Mouse (Mus musculus) brain, embryonic 18.5 days (tissue): Measurements from ENCODE around the gene Paics.
"Not testable (repeated sequence)": the region's sequence is repeated elsewhere in the genome, so short reads cannot be mapped to it uniquely, and the experiment has no call there.

Experiments
- DNase-seq: peaks from one replicate; pipeline ENCODE4 v3.0.0-alpha.2; 2012; ENCODE audit warnings: low read depth, low spot score

Paics gene

DNA sequence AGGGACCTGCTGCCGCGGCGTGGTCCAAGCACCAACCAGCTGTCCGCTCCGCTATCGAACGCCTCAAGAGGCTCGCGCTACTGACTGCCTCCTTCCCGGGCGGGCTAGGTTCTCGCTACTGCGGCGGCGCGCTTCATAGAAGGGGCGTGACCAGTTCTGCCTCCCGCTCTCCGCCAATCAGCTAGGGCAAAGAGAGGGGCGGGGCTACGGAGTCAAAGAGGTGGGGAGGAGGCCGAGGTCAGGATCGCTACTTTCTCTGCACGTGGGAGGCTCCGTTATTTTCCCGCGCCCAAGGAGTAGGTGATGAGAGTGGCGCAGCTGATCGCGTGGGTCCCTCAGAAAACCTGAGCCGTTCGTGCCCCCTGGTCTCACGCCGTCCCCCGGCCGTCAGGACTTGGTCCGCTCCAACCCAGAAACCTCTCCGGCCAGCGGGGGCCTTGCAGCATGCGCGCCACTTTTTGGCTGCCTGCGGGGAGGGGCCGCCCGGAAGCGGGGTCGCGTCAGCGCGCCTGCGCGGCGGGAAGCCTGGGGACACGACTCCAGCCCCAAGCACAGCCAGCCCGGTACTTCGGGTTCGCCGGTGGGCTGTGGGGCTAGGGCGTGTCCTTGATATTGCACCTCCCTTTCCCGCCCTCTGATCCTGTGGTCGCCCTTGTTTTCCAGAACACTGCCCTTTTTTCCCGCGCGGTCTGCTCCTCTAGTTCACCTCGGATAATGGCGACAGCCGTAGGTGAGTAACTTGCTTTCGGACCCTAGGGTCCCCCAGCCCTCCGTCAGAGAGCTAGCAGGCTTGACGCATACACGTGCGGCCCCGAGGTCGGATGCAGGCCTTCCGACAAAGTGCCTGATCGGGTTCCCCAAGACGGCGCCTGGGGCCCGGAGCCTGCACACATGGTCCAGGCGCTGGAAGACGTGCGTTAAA, at the start of gene Paics, which contains the start of gene Ppat:
Gene Paics, plus strand, starts transcription at position 202 of the 922 bp plus-strand sequence.
Gene Ppat, minus strand, starts transcription at position 473 of the 922 bp plus-strand sequence.
- peak; percentile 95 for DNase-seq

DNA sequence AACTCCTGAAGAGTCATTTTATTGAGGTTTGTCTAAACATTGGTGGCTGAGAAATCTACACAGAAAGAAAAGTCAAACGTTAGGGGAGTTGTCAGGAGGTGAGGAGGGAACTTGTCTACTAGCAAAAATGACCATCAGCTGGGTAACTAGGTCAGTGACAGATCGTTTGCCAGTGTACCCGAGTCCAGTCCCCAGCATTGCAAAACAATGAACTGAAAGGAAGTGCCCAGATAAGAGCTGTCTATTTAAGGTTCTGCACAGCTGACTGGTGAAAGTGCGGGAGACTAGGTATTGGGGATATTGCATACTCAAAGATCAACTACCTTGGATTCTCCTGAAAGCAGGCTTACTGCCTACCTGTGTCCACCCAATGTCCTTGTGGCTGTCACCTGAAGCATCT, 49.0 kb upstream of the Paics start:
- no peak for DNase-seq

DNA sequence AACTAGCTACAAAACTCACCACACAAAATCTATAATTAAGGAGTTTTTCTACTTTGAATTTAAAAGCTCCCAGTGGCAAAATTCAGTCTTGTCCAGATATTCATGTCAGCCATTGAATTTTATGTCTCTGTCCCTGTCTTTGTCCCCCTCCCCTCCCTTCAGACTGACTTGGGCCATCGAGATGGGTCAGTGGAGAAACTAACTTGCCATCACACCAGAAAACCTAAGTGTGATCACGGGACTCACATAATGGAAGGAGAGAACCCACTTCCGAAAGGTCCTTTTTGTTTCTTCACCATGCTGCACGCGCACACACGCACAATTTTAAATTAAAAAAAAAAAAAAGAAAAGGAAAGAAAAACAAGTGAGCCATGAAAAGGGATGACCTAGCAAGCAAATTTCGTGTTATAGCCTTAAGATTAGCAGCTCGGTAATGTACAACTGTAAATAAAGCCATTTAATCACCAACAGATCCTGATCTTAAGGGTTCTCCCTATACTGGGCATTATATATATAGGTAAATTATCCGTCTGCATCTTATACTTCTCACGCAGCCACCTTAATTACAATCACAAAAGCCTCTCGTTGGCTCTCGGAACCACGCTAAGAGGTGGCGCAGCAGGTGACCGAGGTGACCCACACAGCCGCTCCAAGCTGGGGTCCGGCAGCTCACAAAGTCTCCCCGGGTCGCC, 46.2 kb upstream of the Paics start:
- no peak for DNase-seq

DNA sequence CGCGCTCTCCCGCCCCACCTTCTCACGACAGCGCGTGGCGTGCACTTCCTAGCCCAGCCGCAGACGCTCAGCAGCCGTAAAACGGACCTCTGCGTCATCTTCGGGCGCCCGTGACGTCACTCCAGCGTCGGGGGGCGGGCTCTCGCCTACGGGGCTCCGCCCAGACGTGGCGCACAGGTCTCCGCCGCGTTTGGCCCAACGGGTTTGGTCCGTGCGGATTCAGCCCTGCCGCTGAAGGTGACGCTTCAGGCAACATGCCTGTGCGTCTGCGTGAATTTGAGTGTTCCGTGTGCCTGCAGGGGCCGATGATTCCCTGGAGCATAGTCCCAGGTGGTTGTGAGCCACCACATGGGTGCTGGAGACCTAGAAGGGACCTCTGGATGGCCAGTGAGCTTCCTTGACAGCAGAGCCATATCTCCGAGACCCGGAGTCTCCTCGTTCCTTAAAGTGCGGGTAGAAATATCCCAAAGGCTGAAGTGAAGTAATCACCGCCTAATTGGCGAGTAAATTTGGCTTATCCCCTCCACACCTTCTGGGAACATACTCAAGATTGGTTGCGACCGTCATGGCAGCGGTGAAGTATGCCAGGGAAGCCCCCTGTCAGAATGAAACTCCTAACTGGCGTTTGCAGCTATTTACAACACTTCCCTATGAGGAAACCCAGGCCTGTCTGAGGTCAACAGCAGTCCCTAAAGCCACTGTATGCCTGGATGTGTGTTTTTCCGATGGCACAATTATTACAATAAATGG, 45.5 kb upstream of the Paics start, which contains the start of gene Aasdh:
Gene Aasdh, minus strand, starts transcription at position 110 of the 750 bp plus-strand sequence.
- DNase-seq, result peak; percentile 81

DNA sequence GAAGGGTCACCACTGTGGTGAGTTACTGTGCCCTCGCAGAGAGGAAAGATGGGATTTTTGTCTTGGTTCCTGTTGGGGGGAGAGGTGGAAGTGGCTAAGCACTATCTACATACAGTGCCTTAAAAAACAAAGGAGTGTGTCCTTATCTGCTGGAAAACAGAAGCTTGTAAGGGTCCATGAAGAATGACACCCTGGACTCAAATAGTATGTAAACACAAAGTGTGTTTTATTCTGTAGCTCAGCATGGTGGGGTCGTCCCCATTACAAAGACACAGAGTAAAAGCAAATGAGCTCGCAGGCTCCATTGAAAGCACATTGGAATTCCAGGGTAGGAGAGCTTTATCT, 45.0 kb upstream of the Paics start:
- no peak for DNase-seq

DNA sequence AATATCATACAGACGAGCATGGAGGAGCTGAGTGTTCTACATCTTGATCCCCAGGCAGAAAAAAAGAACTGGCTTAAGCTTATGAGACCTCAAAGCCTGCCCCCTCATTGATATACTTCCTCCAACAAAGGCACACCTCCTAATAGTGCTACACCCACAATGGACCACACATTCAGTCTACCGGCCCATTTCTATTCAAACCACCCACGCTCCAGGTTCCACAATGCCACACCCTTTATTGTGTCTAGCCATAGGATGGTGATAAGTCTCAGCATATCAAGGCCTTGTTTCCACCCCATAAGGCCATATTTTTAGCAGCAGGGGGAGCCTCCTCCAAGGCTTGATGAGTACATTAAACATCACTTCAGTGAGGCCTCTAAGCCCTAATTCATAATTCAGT, 40.3 kb upstream of the Paics start:
- DNase-seq, result no peak

DNA sequence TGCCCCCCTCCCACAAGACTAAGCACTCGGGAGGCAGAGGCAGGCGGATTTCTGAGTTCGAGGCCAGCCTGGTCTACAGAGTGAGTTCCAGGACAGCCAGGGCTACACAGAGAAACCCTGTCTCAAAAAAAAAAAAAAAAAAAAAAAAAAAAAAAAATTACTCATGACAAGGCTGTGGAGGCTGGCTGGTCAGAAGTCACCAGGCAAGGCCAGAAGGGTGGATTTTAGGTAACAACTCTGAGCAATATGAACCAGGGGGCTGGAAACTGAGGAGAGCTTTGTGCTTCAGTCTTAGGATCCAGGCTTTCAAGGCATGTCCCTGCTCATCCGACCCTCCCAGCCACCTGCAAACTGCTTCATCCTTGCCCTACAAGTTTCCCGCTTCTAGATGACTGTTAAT, 38.6 kb upstream of the Paics start:
- not testable (repeated sequence) for DNase-seq

DNA sequence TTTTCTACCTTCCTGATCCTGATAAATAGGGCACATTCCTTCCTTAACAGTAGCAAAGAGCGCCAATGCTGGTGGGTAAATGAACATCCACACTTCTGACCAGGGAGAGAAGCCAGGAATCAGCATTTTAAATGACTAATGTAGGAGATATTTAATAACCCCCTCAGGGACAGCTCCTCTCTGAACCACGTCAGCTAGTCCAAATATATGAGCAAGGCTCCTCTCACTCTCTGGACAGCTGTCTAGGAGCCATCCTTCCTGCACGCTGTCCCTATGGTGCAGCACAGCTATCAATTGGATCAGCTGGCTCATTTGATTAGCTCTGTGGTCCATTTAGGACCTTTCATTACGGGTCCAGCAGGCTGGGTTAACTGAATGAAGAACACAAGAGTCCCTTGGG, 28.3 kb upstream of the Paics start:
- DNase-seq, result no peak

DNA sequence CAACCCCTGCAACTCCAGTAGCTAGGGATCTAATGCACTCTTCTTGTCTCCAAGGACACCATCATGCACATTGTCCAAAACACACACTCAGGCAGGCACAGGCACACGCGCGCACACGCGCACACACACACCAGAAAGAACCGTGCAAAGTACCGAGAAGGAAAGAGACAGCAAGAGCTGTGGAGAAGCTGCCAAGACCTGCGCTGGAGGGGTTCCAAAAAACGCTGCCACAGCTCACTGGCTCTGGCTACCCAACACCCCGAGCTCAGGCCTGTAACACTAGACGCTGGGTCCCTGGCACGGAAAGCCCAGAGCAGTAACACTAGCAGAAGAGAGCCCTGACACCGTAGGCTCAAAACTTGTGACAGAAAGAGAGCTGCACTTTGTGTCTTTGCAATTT, 27.7 kb upstream of the Paics start:
- no peak for DNase-seq

DNA sequence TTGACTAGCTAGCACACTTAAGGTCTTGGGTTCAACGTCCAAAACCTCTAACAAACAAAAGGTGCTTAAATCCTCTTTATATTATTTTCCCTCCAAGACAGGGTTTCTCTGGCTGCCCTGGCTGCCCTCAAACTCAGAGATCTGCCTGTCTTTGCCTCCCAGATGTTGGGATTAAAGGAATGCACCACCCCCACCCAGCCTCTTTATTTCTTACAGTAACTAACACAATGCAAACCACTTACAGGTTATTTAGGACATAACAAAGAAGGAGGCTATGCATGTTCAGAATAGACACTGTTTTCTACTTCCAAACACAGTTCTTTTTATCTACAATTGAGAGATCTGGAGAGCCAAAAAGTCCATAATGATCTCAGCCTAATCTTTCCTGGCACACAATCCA, 26.8 kb upstream of the Paics start:
- DNase-seq, result no peak

DNA sequence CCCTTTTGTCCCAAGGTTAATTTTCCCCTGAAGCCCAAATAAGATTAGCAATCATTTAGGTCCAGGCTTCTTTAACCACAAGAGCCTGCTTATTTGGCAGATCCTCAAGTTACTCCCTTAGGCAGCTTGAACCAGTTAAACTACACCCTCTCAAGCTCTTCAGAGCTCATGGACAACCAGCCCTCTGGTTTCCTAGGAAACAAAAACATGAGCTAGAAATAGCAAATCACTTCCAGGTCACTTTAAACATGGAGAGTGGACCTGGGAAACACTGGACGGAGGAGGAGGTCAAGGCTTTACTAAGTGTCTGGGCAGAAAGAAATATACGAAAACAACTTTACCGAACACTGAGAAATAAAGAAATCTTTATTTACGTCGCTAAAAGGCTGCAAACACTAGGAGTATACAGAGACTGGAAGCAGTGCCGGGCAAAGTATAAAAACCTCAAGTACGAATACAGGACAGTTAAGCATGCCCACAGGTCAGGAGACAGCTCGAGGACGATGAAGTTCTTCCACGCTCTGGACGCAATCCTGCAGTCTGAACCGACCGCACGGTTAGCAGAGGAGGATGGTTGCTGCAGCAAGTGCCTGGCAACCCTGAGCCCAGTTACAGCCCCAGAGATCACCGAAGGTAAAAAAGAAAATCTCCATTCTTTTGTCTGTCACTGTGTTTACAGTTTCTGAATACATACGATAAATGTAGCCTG, 22.8 kb upstream of the Paics start:
- no peak for DNase-seq

DNA sequence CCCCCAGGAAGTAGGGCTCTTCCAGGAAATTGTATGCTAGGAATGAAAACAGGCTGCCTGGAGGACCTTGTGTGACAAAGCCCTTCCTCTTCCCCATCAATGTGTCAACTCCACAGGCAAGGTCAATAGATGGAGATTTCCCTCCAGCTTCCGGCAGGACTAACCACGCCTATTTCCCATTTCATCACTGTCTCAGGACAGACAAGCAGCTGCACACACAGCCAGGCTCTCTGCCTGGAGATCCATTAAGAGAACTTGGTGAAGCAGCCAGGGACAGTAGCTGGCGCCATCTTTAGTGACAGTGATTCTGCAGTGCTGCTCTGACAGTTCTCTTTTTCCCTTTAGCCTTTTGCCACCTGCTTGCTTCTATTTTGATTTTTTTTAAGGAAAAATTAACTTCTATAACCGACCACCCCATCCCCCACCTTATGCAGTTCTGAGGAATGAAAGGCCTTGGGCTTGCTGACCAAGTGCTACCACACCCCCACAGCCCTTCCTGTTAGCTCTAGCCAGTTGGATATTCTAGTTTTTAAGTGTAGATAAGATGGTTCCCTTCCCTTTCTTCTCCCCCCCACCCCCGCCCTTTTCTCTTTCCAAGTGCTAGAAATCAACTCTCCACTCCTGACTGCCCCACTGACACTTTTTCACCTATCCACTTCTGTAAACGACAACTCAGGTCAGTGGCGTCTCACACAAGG, 21.8 kb upstream of the Paics start:
- DNase-seq, result no peak

DNA sequence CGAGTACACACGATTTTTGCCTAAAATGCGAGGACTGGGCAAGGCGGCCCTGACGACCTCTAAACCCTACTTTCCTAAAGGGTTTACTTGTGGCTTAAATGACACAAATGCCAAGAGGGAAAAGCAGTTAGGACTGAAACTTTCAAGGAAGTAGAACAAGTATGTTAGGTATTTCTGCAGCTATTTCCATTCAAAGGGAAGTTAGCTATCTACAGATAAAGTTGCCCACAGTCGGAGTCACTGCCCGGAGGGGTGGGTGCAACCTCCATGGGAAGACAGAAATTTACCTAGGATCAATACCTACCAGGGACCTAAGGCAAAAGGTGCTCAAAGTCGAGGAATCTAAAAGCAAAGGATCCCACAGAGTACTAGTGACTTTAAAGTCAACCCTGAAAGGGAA, 11.4 kb upstream of the Paics start:
- DNase-seq, result no peak

DNA sequence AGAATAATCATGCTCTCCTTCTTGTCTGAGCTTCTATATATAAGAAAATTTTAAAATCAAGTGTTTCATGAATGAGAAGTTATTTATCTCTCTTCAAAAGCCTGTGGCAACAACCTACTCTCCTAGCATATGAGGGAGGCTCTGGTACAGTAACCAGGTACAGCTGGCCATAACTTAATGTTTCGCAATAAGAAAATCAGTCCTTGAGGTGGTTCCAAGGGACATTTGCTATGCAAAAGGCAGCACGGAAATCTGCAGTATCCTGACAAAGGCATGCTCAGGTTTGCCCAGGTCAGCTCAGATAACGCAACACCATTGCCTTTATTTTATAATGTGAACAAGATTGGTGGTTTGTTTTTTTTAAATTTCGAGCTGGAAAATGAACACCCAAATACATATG, 9.1 kb upstream of the Paics start:
- DNase-seq, result no peak

DNA sequence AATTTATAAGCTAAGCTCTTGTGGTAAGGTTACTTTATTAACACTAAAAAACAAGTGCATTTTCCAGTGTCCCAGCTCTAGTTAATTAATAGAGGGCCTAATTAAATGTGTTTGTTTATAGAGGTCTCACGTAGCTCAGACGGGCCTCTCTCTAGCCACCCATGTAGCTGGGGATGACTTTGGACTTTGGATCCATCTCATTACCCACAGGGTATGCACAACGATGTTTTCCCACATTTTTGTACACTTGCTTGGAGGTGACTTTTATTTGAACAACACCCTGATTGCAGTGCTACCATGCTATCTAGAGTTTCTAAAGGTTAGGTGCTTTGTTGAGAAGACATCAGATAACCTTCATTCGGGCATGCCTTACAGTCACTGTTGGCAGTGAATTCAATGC, 8.6 kb upstream of the Paics start:
- DNase-seq, result no peak

DNA sequence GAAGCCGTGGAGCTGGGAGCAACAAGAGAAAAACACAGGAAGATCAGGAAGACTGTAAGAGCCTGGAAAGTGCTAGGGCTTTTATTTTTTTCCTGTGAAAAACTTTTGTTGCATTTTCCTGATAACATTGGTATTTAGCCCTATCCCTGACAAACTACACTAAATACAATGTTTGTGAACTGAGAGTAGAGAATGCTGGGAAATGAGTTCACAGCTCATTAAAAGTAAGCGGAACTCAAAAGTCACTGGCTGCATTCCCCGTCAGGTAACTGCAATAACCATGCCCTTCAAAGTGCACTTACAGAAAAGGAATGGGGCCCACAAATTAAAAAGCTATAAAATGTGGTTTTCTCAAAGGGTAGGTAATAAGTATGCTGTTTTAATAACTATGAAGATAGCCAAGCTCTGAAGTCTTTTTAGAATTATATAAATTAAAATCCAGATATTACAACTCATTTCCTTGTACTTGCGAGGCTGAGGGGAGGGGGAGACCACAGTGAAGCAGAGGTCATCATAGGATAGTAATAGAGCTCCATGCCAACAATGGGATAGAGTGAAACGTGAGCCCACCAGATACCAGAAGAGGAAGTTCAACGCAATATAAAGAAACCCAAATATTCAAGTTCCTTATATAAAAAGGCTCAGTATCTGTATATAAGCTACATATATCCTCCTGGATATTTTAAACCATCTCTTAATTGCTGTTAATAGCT, 6.0 kb upstream of the Paics start:
- DNase-seq, result no peak

DNA sequence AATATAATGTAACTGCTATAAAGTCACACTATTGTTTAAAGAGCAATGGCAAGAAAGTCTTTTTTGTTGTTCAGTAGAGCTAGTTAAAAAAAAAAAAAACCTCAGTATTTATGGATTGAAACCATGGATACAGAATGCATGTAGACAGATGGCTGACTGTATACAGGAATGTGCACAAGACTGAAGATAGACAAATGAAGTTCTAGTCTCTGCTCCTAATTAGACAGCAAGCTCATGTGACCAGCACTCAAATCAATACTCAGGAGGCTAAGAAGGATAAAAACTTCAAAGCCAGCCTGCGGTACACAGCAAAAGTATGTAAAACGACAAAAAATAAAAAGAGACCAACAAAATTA, 5.5 kb upstream of the Paics start:
- DNase-seq, result no peak

DNA sequence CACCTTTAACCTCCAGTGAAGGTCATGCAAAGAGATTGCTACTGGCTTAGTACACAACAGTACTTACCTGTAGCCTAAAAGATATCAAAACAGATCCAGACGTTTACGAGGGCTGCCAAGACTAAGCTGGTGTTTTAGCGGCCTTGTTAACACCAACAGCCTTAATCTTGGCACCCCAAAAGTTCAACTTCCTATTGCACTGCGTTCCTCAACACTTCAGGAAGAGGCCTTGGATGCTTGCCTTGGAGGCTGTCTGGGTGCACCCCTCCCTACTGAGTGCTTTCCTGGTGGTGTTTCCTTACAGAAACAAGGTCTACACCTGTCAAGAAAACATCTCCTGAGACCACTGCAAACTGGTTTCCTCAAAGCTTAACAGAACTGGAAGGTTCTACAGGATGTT, 4.0 kb upstream of the Paics start:
- no peak for DNase-seq

DNA sequence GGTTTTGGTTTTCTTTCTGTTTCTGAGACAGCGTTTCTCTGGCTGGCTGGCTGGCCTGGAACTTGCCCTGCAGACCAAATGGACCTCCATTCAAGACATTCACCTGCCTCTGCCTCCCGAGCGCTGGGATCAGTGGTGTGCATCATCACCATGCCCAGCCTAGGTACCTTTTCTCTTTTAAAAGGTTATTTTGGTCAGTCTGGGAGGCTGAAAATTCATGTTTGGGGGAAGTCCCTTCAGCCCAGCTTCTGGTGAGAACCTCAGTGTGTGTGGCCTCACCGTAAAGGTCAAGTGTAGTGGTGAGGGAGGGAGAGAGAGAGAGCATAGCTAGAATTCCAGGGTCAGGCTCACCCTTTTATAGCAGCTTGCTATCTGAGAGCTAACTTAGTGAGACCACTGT, 3.3 kb upstream of the Paics start:
- no peak for DNase-seq

DNA sequence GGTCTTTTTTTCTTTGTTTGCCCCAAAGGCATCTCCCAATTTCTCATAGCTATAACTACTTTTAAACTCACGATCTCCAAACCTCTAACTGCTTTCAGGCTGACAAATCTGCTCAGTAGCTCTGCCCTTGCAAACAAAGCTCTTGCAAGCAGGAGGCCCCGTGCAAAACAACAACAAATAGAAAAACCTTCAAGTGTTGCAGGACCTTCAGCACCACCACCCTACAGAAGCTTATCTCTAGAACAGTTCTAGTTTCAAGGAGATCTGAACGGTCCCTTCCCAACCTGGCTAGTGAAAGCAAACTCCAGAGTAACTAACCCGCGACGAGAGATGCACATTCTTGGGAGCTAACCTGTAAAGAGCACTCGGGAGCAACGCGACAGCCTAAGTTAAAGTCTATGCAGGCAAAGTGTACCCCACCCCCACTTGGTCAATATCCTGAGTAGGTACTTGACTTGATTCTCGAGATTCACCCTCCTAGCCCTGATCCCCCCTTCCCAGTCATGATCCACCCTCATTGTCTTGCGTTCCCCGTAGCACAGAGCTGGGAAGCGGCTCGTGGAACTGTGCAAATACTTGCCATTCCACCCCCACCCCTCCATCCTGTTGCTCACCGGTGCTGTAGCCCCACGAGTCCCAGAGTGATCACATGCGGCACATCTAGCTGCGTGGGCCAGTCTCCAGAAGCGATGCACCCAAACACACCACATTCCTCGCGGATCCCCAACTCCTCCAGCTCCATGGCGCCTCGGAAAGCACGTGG, 583 bp upstream of the Paics start:
- DNase-seq, result no peak
